Mouse (Mus musculus) olfactory bulb, adult 2 months (tissue): ENCODE measurements around the gene Hapln2. TPM values are rescaled to one million over a fixed set of nuclear protein-coding genes. Genes with fewer than 3 reads are reported as not detected.
A peak's percentile ranks its signal among the peaks of the same experiment; 100 is the strongest.

Experiments
- H3K27ac ChIP-seq: fragments of 200-500 bp; 2 replicates; pipeline ENCODE4 v1.5.1; 2012; ENCODE audit warnings: low read depth, low read length; ENCODE audit not compliant: insufficient read depth
- H3K4me1 ChIP-seq: fragments of 200-500 bp; 2 replicates; pipeline ENCODE4 v1.6.1; 2012; ENCODE audit warnings: low read length; ENCODE audit not compliant: control insufficient read depth, insufficient read depth
- H3K4me3 ChIP-seq: fragments of 200-500 bp; 2 replicates; pipeline ENCODE4 v1.5.1; 2012; ENCODE audit warnings: mild to moderate bottlenecking, low read depth, low read length, moderate library complexity; ENCODE audit not compliant: insufficient read depth
- CTCF ChIP-seq: fragments of 200-500 bp; IDR thresholded peaks from 2 replicates; pipeline ENCODE4 v1.5.1; 2012; ENCODE audit warnings: low read depth, mild to moderate bottlenecking, low read length, moderate library complexity; ENCODE audit not compliant: insufficient read depth
- POLR2A ChIP-seq: fragments of 200-500 bp; IDR thresholded peaks from 2 replicates; pipeline ENCODE4 v1.6.1; 2012; ENCODE audit warnings: mild to moderate bottlenecking, low read depth, low read length, moderate library complexity; ENCODE audit not compliant: insufficient read depth
- WGBS: fragments of 180-500 bp; shearing (Covaris S2); methylation state at CpG from one replicate; pipeline ENCODE4 v1.1.7; 2018; 5-methylcytosine and 5-hydroxymethylcytosine counted together
- polyA plus RNA-seq: library from polyadenylated mRNA; stranded (reverse); fragments of >200 nt; gene quantifications from 2 replicates; pipeline ENCODE4 v1.2.4, GENCODE M21; 2012; ENCODE audit warnings: low replicate concordance; ENCODE audit not compliant: missing spikeins, insufficient read depth, insufficient read length

The Hapln2 gene
- polyA plus RNA-seq, 1 experiment: not detected

GRCm38 (mm10) chr3:87979493-87979892 lies 47.9 kb downstream of the Hapln2 start:
- WGBS: 91% methylated on average over 5 of the region's 5 CpGs
- TF ChIP-seq POLR2A: no peak
- no peak for TF ChIP-seq CTCF
- Histone ChIP-seq H3K4me3 (no peak overlapping the region), H3K4me1 (peaks cover 29% of the 10 kb centered on the region), H3K27ac (no peak overlapping the region)

- 37% methylated on average over 12 of the region's 12 CpGs for WGBS
- TF ChIP-seq POLR2A (no peak), CTCF (no peak)
- no peak overlapping the region for H3K4me3 ChIP-seq
- H3K27ac ChIP-seq: no peak overlapping the region; the same call in 1 of the 2 replicates
- H3K4me1 ChIP-seq: peaks cover 35% of the 10 kb centered on the region
These were observed 52.9 kb downstream of the Hapln2 start for GRCm38 (mm10) chr3:87974381-87974987.

GRCm38 (mm10) chr3:87973593-87974380 lies 53.6 kb downstream of the Hapln2 start:
- H3K4me3 ChIP-seq: no peak overlapping the region
- TF ChIP-seq CTCF (no peak), POLR2A (no peak)
- WGBS: 57% methylated on average over 14 of the region's 14 CpGs
- H3K27ac ChIP-seq: no peak overlapping the region; the same call in 1 of the 2 replicates
- peaks cover 35% of the 10 kb centered on the region for H3K4me1 ChIP-seq

DNA sequence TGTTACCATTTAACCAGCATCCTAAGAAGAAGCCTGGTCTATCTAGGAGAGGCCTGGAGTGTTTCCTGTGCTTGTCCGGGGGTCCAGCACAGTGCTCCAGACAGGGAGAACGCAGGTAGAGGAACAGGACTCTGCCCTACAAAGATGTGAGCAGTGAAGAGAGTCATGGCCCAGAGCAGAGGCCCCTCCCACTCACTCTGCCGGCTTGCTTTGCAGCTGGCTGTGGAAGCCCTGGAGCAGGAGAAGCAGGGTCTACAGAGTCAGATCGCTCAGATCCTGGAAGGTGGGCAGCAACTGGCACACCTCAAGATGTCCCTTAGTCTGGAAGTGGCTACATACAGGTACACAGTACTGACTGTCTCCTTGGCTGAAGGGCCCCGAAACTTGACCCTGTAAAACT lies 54.6 kb downstream of the Hapln2 start:
- H3K4me3 ChIP-seq: peak overlapping the region; percentile 38; the same call in 1 of the 2 replicates
- TF ChIP-seq POLR2A (no peak), CTCF (no peak)
- H3K4me1 ChIP-seq: peaks cover 35% of the 10 kb centered on the region
- 34% methylated on average over 5 of the region's 5 CpGs for WGBS
- H3K27ac ChIP-seq: no peak overlapping the region

- 44% methylated on average over 8 of the region's 8 CpGs for WGBS
- Histone ChIP-seq H3K4me3 (peak overlapping the region; percentile 38; the same call in 1 of the 2 replicates), H3K27ac (no peak overlapping the region), H3K4me1 (peaks cover 35% of the 10 kb centered on the region)
- TF ChIP-seq POLR2A (no peak), CTCF (no peak)
These were observed 55.1 kb downstream of the Hapln2 start for GRCm38 (mm10) chr3:87972203-87972664.

Other genes with a start within 250 kb of the Hapln2 start
- not detected in 2 replicates for gene Ntrk1, start 232.4 kb downstream of the Hapln2 start, polyA plus RNA-seq
- gene Insrr, start 230.6 kb downstream of the Hapln2 start, polyA plus RNA-seq: not detected in 2 replicates
- gene Pear1, start 203.3 kb downstream of the Hapln2 start, polyA plus RNA-seq: not detected in 2 replicates
- gene Sh2d2a, start 180.8 kb downstream of the Hapln2 start, polyA plus RNA-seq: not detected in 2 replicates
- gene Prcc, start 142.0 kb downstream of the Hapln2 start, polyA plus RNA-seq: not detected in 2 replicates
- gene Hdgf, start 121.3 kb downstream of the Hapln2 start, polyA plus RNA-seq: 549 TPM in 1 of 2 replicates, not detected in the other
- not detected in 2 replicates for gene Mrpl24, start 108.1 kb downstream of the Hapln2 start, polyA plus RNA-seq
- not detected in 2 replicates for gene Isg20l2, start 97.3 kb downstream of the Hapln2 start, polyA plus RNA-seq
- not detected in 2 replicates for gene Rrnad1, start 96.9 kb downstream of the Hapln2 start, polyA plus RNA-seq
- not detected in 2 replicates for gene Crabp2, start 78.9 kb downstream of the Hapln2 start, polyA plus RNA-seq
- not detected in 2 replicates for gene Nes, start 56.5 kb downstream of the Hapln2 start, polyA plus RNA-seq
- gene Bcan, start 27.4 kb downstream of the Hapln2 start, polyA plus RNA-seq: not detected in 2 replicates
- not detected in 2 replicates for gene Gpatch4, start 15.5 kb upstream of the Hapln2 start, polyA plus RNA-seq
- gene Naxe, start 30.9 kb upstream of the Hapln2 start, polyA plus RNA-seq: not detected in 2 replicates
- not detected in 2 replicates for gene Ttc24, start 50.7 kb upstream of the Hapln2 start, polyA plus RNA-seq
- not detected in 2 replicates for gene Iqgap3, start 54.4 kb upstream of the Hapln2 start, polyA plus RNA-seq
- 460 TPM in 1 of 2 replicates, not detected in the other for gene Mef2d, start 114.8 kb upstream of the Hapln2 start, polyA plus RNA-seq
- gene Rhbg, start 227.1 kb upstream of the Hapln2 start, polyA plus RNA-seq: not detected in 2 replicates